Comparison of ENCODE assay signal across 24 mouse cellular contexts in the genomic region with DNA sequence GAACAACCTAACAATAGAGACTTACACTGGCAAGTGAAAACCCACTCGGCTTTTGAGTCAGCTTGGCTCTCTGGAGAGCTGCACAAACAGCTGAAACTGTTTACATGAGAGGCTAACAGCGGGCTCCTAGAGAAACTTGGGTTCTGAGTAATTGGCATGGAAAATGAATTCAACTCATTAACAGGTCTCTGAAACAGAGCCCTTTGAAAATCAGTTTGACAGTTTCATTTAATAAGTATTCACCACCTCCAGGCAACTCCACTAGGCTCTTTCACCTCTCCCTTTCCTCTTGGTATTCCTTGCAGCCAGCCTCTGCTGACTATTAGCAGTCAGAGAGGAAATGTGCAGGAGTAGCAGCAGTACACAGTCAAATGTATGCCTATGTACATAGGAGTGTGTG. TPM values are rescaled to one million over a fixed set of nuclear protein-coding genes. Genes with fewer than 3 reads are reported as not detected.
A peak's percentile ranks its signal among the peaks of the same experiment; 100 is the strongest.
DNase-seq lines count a peak whose midpoint lies in the region; ATAC-seq and TF ChIP-seq lines count a peak whose summit lies in the region.
"Had no signal": no experiment of that assay in that cellular context is flagged by ENCODE, and none has a peak within 500 bp of the region (broad histone marks: within the 10 kb centered on the region; RNA-seq: fewer than 3 reads in every experiment).

No protein-coding gene starts in this region.

- TF ChIP-seq CTCF in brain, embryonic 14.5 days (IDR thresholded peaks at IDR 0.05; ENCODE audit: borderline replicate concordance, extremely low read depth, insufficient read depth, insufficient read length): no peak

- no peak overlapping the region for H3K9ac ChIP-seq in forebrain, embryonic 15.5 days (replicated peaks)
- H3K9ac ChIP-seq: embryonic facial prominence, embryonic 13.5 days; heart, embryonic 15.5 days; hindbrain, embryonic 14.5 days had no signal

- no peaks in the 10 kb centered on the region for H3K36me3 ChIP-seq in forebrain, embryonic 15.5 days
- H3K36me3 ChIP-seq: embryonic facial prominence, embryonic 13.5 days; G1E; heart, embryonic 15.5 days had no signal

- H3K4me3 ChIP-seq in forebrain, embryonic 15.5 days: no peak overlapping the region
- H3K4me3 ChIP-seq: embryonic facial prominence, embryonic 13.5 days; heart, adult 2 months; heart, embryonic 15.5 days had no signal

- H3K9me3 ChIP-seq in forebrain, embryonic 15.5 days: no peaks in the 10 kb centered on the region
- H3K9me3 ChIP-seq: embryonic facial prominence, embryonic 13.5 days; G1E; heart, embryonic 15.5 days had no signal

- no peak overlapping the region for H3K4me2 ChIP-seq in forebrain, embryonic 15.5 days (replicated peaks)
- H3K4me2 ChIP-seq: embryonic facial prominence, embryonic 13.5 days; heart, embryonic 11.5 days; heart, embryonic 15.5 days; hindbrain, embryonic 14.5 days had no signal

- peak; percentile 89 for ATAC-seq in forebrain, embryonic 15.5 days (replicated peaks)
- ATAC-seq: CD4-positive, CD25-positive, alpha-beta regulatory T cell, adult 4 months; intestine, embryonic 16.5 days had no signal

- no peaks in the 10 kb centered on the region for H3K27me3 ChIP-seq in forebrain, embryonic 15.5 days
- H3K27me3 ChIP-seq: embryonic facial prominence, embryonic 13.5 days; heart, embryonic 15.5 days had no signal

- no peaks in the 10 kb centered on the region for H3K4me1 ChIP-seq in forebrain, embryonic 15.5 days
- H3K4me1 ChIP-seq: embryonic facial prominence, embryonic 13.5 days; heart, embryonic 15.5 days had no signal

- WGBS in forebrain, embryonic 15.5 days: 20% methylated on average over 2 of the region's 2 CpGs

- peak; percentile 0 for DNase-seq in embryo, embryonic 11 days
- DNase-seq in embryo, embryonic 9.5 days (ENCODE audit: extremely low spot score): no peak
- peak; percentile 0 for DNase-seq in layer of hippocampus, adult 9-11 months
- DNase-seq in layer of hippocampus, adult 18-20 months (ENCODE audit: low spot score in 2 of 2): no peak
- DNase-seq in brain, embryonic 14.5 days (ENCODE audit: low read depth): peak; percentile 82
- DNase-seq in left cerebral cortex, adult 9 months (ENCODE audit: low spot score in 2 of 2): no peak
- no peak for DNase-seq in cerebellum, adult 9-10 months
- DNase-seq: adrenal gland, postnatal 10 days; B cell, adult 2 months; cerebellum, adult 18-20 months; cerebellum, postnatal 10 days; gastrocnemius, postnatal 14 days; heart, adult 2 months; heart, postnatal 14 days had no signal

- no peak for TF ChIP-seq POLR2A in brain, embryonic 14.5 days (IDR thresholded peaks at IDR 0.05; ENCODE audit: borderline replicate concordance, extremely low read depth, insufficient read depth, insufficient read length, poor library complexity, severe bottlenecking)

- no peak overlapping the region for H3K27ac ChIP-seq in forebrain, embryonic 15.5 days (replicated peaks)
- H3K27ac ChIP-seq: embryonic facial prominence, embryonic 13.5 days; heart, adult 2 months; heart, embryonic 15.5 days; hindbrain, embryonic 14.5 days had no signal

RNA-seq across cellular contexts. Expression of a gene that starts 37.2 kb away (rescaled TPM):
- 1 to 10 TPM; 4.9 to 5.7 TPM for total RNA-seq in layer of hippocampus, adult 18-20 months (2021)
- polyA plus RNA-seq in brain, embryonic 14.5 days (2012; rRNA removed): 45.6 and 48.0 TPM in 2 replicates
- 12.6 and 15.0 TPM in 2 replicates for polyA plus RNA-seq in forebrain, embryonic 15.5 days (2015; fragmentation: Nextera tagmentation; extraction: Ambion mirVana)
- total RNA-seq: adrenal gland, postnatal 10 days; common myeloid progenitor, adult 5-6 weeks; gastrocnemius, postnatal 14 days; heart, adult 2 months; heart, postnatal 14 days; hematopoietic stem cell, adult 5-6 weeks had no signal
- polyA plus RNA-seq: CD4-positive, CD25-positive, alpha-beta regulatory T cell, adult 4 months; G1E; heart, adult 2 months; heart, embryonic 15.5 days had no signal

Comparison
In these comparisons a context has a peak if more than half of its experiments do, and no peak if none do; other contexts are left out.
1. DNase-seq: peak in embryo, embryonic 11 days (single experiment), layer of hippocampus, adult 9-11 months (single experiment) and brain, embryonic 14.5 days (single experiment); none in embryo, embryonic 9.5 days (single experiment), layer of hippocampus, adult 18-20 months (0 of 2), left cerebral cortex, adult 9 months (0 of 2) and cerebellum, adult 9-10 months (single experiment).